23 mouse cellular contexts compared by ENCODE assay signal in genomic region chr16:95752502-95752901, GRCm38 (mm10). TPM values are rescaled to one million over a fixed set of nuclear protein-coding genes. Genes with fewer than 3 reads are reported as not detected.
DNase-seq lines count a peak whose midpoint lies in the region; ATAC-seq and TF ChIP-seq lines count a peak whose summit lies in the region.
"Had no signal": no experiment of that assay in that cellular context is flagged by ENCODE, and none has a peak within 500 bp of the region (broad histone marks: within the 10 kb centered on the region; RNA-seq: fewer than 3 reads in every experiment).

No protein-coding gene starts in this region.

- H3K4me3 ChIP-seq in embryonic facial prominence, embryonic 14.5 days (ENCODE audit: low read depth, low read length) = no peak overlapping the region
- no peak overlapping the region for H3K4me3 ChIP-seq in embryonic facial prominence, embryonic 10.5 days
- no peak overlapping the region for H3K4me3 ChIP-seq in heart, embryonic 15.5 days
- no peak overlapping the region for H3K4me3 ChIP-seq in heart, embryonic 10.5 days
- H3K4me3 ChIP-seq in lung, embryonic 14.5 days (ENCODE audit: low read depth, low read length) = no peak overlapping the region
- H3K4me3 ChIP-seq: embryonic facial prominence, embryonic 13.5 days; heart, embryonic 13.5 days; liver, embryonic 12.5 days; midbrain, embryonic 15.5 days had no signal

- ATAC-seq in embryonic facial prominence, embryonic 14.5 days (ENCODE audit: low read depth) = peak; percentile 33; the same call in 1 of the 2 replicates
- no peak for ATAC-seq in heart, embryonic 15.5 days (replicated peaks; ENCODE audit: insufficient number of reproducible peaks, insufficient read depth, low FRiP score, low read depth)
- no peak for ATAC-seq in lung, embryonic 14.5 days (ENCODE audit: insufficient read depth)
- ATAC-seq: forebrain, embryonic 14.5 days; hindbrain, postnatal 0 days; intestine, postnatal 0 days; liver, embryonic 12.5 days; midbrain, embryonic 15.5 days had no signal

- no peak for DNase-seq in embryonic facial prominence, embryonic 14.5 days (ENCODE audit: low spot score)
- DNase-seq in embryonic facial prominence, embryonic 10.5 days (ENCODE audit: low spot score) = no peak
- no peak for DNase-seq in heart, embryonic 10.5 days (ENCODE audit: low spot score)
- peak; percentile 44 for DNase-seq in lung, embryonic 14.5 days
- DNase-seq in lung, adult 18-20 months = no peak
- peak; percentile 46 for DNase-seq in skeletal muscle tissue, adult 2 months (ENCODE audit: low read depth, low spot score)
- DNase-seq in yolk sac, embryonic 10.5 days (ENCODE audit: low spot score) = no peak
- DNase-seq: adrenal gland, adult 2 months; gastrocnemius, postnatal 25 days; left cerebral cortex, postnatal 4 days; lung, adult 2 months; lung, postnatal 4 days; right cerebral cortex, postnatal 4 days; thymus, adult 18-20 months; thymus, postnatal 36 days had no signal

- peaks cover 19% of the 10 kb centered on the region for H3K4me1 ChIP-seq in embryonic facial prominence, embryonic 14.5 days (ENCODE audit: control insufficient read depth, insufficient read depth, low read length)
- peaks cover 4% of the 10 kb centered on the region; the same call in 1 of the 2 replicates for H3K4me1 ChIP-seq in embryonic facial prominence, embryonic 10.5 days
- peaks cover 30% of the 10 kb centered on the region for H3K4me1 ChIP-seq in heart, embryonic 15.5 days (replicated peaks)
- 0 out of 2 replicates have a peak, but pooled peaks cover 7% of the 10 kb centered on the region for H3K4me1 ChIP-seq in heart, embryonic 10.5 days
- peaks cover 16% of the 10 kb centered on the region for H3K4me1 ChIP-seq in lung, embryonic 14.5 days (ENCODE audit: insufficient read depth)
- H3K4me1 ChIP-seq: midbrain, embryonic 15.5 days had no signal

- TF ChIP-seq CTCF in lung, embryonic 14.5 days (IDR thresholded peaks at IDR 0.05; ENCODE audit: low read depth) = no peak

- H3K27ac ChIP-seq in embryonic facial prominence, embryonic 14.5 days (replicated peaks; ENCODE audit: low read depth, low read length) = no peak overlapping the region
- H3K27ac ChIP-seq in embryonic facial prominence, embryonic 10.5 days (replicated peaks) = no peak overlapping the region
- H3K27ac ChIP-seq in heart, embryonic 15.5 days = peak overlapping the region; percentile 60
- no peak overlapping the region for H3K27ac ChIP-seq in heart, embryonic 10.5 days
- no peak overlapping the region for H3K27ac ChIP-seq in lung, embryonic 14.5 days (ENCODE audit: low read depth)
- H3K27ac ChIP-seq: embryonic facial prominence, embryonic 13.5 days; hindbrain, postnatal 0 days; liver, embryonic 12.5 days; midbrain, embryonic 15.5 days had no signal

- H3K4me2 ChIP-seq in embryonic facial prominence, embryonic 14.5 days (ENCODE audit: low read depth, low read length) = no peak overlapping the region
- no peak overlapping the region for H3K4me2 ChIP-seq in heart, embryonic 15.5 days
- H3K4me2 ChIP-seq in lung, embryonic 14.5 days = no peak overlapping the region
- H3K4me2 ChIP-seq: embryonic facial prominence, embryonic 13.5 days; liver, embryonic 12.5 days; midbrain, embryonic 15.5 days had no signal

- H3K9ac ChIP-seq in embryonic facial prominence, embryonic 14.5 days (ENCODE audit: low read depth, low read length) = no peak overlapping the region
- H3K9ac ChIP-seq in heart, embryonic 15.5 days = no peak overlapping the region
- H3K9ac ChIP-seq in lung, embryonic 14.5 days = no peak overlapping the region
- H3K9ac ChIP-seq: embryonic facial prominence, embryonic 13.5 days; liver, embryonic 12.5 days; midbrain, embryonic 15.5 days had no signal

- WGBS in embryonic facial prominence, embryonic 14.5 days = 53% methylated on average over 9 of the region's 9 CpGs
- WGBS in embryonic facial prominence, embryonic 10.5 days = 75% methylated on average over 9 of the region's 9 CpGs
- WGBS in heart, embryonic 15.5 days = 65% methylated on average over 9 of the region's 9 CpGs
- 85% methylated on average over 9 of the region's 9 CpGs for WGBS in heart, embryonic 10.5 days
- WGBS in lung, embryonic 14.5 days = 63% methylated on average over 9 of the region's 9 CpGs

- no peaks in the 10 kb centered on the region for H3K9me3 ChIP-seq in embryonic facial prominence, embryonic 14.5 days (ENCODE audit: control insufficient read depth, low read length)
- no peaks in the 10 kb centered on the region; the same call in 1 of the 2 replicates for H3K9me3 ChIP-seq in embryonic facial prominence, embryonic 10.5 days
- H3K9me3 ChIP-seq in heart, embryonic 15.5 days (replicated peaks) = no peaks in the 10 kb centered on the region
- H3K9me3 ChIP-seq in heart, embryonic 10.5 days = no peaks in the 10 kb centered on the region
- no peaks in the 10 kb centered on the region for H3K9me3 ChIP-seq in lung, embryonic 14.5 days (ENCODE audit: low read depth, low read length)
- H3K9me3 ChIP-seq: embryonic facial prominence, embryonic 13.5 days; heart, embryonic 13.5 days; liver, embryonic 12.5 days; midbrain, embryonic 15.5 days had no signal

- H3K36me3 ChIP-seq in embryonic facial prominence, embryonic 14.5 days (ENCODE audit: control insufficient read depth, insufficient read depth, low read length) = no peaks in the 10 kb centered on the region
- no peaks in the 10 kb centered on the region for H3K36me3 ChIP-seq in embryonic facial prominence, embryonic 10.5 days (replicated peaks)
- H3K36me3 ChIP-seq in heart, embryonic 15.5 days = no peaks in the 10 kb centered on the region
- H3K36me3 ChIP-seq in heart, embryonic 10.5 days = no peaks in the 10 kb centered on the region
- no peaks in the 10 kb centered on the region for H3K36me3 ChIP-seq in lung, embryonic 14.5 days (ENCODE audit: insufficient read depth)
- H3K36me3 ChIP-seq: embryonic facial prominence, embryonic 13.5 days; heart, embryonic 13.5 days; liver, embryonic 12.5 days; midbrain, embryonic 15.5 days had no signal

- no peaks in the 10 kb centered on the region for H3K27me3 ChIP-seq in embryonic facial prominence, embryonic 14.5 days (replicated peaks; ENCODE audit: control insufficient read depth, insufficient read depth, low read length)
- H3K27me3 ChIP-seq in embryonic facial prominence, embryonic 10.5 days (replicated peaks; ENCODE audit: low read depth, poor library complexity, severe bottlenecking) = no peaks in the 10 kb centered on the region
- H3K27me3 ChIP-seq in heart, embryonic 15.5 days = no peaks in the 10 kb centered on the region
- no peaks in the 10 kb centered on the region for H3K27me3 ChIP-seq in heart, embryonic 10.5 days (ENCODE audit: insufficient read depth, poor library complexity, severe bottlenecking)
- no peaks in the 10 kb centered on the region for H3K27me3 ChIP-seq in lung, embryonic 14.5 days (ENCODE audit: insufficient read depth, low read length)
- H3K27me3 ChIP-seq: embryonic facial prominence, embryonic 13.5 days; heart, embryonic 13.5 days; liver, embryonic 12.5 days; midbrain, embryonic 15.5 days had no signal

RNA-seq across cellular contexts. Expression of gene Ets2, which starts 50.6 kb away (rescaled TPM):
- 55.7 and 56.8 TPM in 2 replicates for polyA plus RNA-seq in embryonic facial prominence, embryonic 14.5 days (2014; fragmentation: Nextera tagmentation; extraction: Ambion mirVana)
- 32.6 and 33.2 TPM in 2 replicates for polyA plus RNA-seq in embryonic facial prominence, embryonic 10.5 days (2016; fragmentation: Nextera tagmentation; extraction: Ambion mirVana)
- 56.5 and 65.0 TPM in 2 replicates for polyA plus RNA-seq in heart, embryonic 15.5 days (2015; fragmentation: Nextera tagmentation; extraction: Ambion mirVana)
- polyA plus RNA-seq in heart, embryonic 10.5 days (2016; fragmentation: Nextera tagmentation; extraction: Ambion mirVana) = 38.5 and 41.0 TPM in 2 replicates
- polyA plus RNA-seq in lung, embryonic 14.5 days (2014; fragmentation: Nextera tagmentation; extraction: Ambion mirVana) = 72.6 and 74.7 TPM in 2 replicates

Comparison
In these comparisons a context has a peak if more than half of its experiments do, and no peak if none do; other contexts are left out.
1. DNase-seq: peak in lung, embryonic 14.5 days (single experiment) and skeletal muscle tissue, adult 2 months (single experiment); none in embryonic facial prominence, embryonic 14.5 days (single experiment), embryonic facial prominence, embryonic 10.5 days (single experiment), heart, embryonic 10.5 days (single experiment), lung, adult 18-20 months (0 of 2) and yolk sac, embryonic 10.5 days (single experiment).